ENCODE assay signal across 7 mouse cellular contexts in genomic region chr5:28118531-28118925, GRCm38 (mm10). TPM values are rescaled to one million over a fixed set of nuclear protein-coding genes. Genes with fewer than 3 reads are reported as not detected.
DNase-seq lines count a peak whose midpoint lies in the region; ATAC-seq and TF ChIP-seq lines count a peak whose summit lies in the region.

No protein-coding gene starts in this region.

- no peak for TF ChIP-seq EP300 in lung, postnatal 0 days (IDR thresholded peaks at IDR 0.05)

- WGBS in lung, postnatal 0 days: under 1% methylated on average over 17 of the region's 19 CpGs
- WGBS in forebrain, embryonic 14.5 days: under 1% methylated on average over 19 of the region's 19 CpGs
- WGBS in limb, embryonic 14.5 days: 2% methylated on average over 16 of the region's 19 CpGs
- WGBS in stomach, embryonic 16.5 days: under 1% methylated on average over 19 of the region's 19 CpGs

- peak overlapping the region; percentile 44 for H3K4me2 ChIP-seq in lung, postnatal 0 days (replicated peaks; ENCODE audit: low read depth, low read length)
- H3K4me2 ChIP-seq in forebrain, embryonic 14.5 days (ENCODE audit: low read length): peak overlapping the region; percentile 20; the same call in 1 of the 2 replicates
- H3K4me2 ChIP-seq in limb, embryonic 14.5 days (replicated peaks; ENCODE audit: low read depth, low read length, severe bottlenecking): peak overlapping the region; percentile 24; the same call in 1 of the 2 replicates
- peak overlapping the region; percentile 42 for H3K4me2 ChIP-seq in stomach, embryonic 16.5 days (ENCODE audit: low read depth, low read length)

- no peaks in the 10 kb centered on the region for H3K9me3 ChIP-seq in lung, postnatal 0 days (ENCODE audit: low read length)
- no peaks in the 10 kb centered on the region for H3K9me3 ChIP-seq in forebrain, embryonic 14.5 days (replicated peaks; ENCODE audit: control insufficient read depth, low read length)
- no peaks in the 10 kb centered on the region for H3K9me3 ChIP-seq in limb, embryonic 14.5 days (ENCODE audit: control insufficient read depth, low read length)
- H3K9me3 ChIP-seq in stomach, embryonic 16.5 days (replicated peaks; ENCODE audit: control insufficient read depth, low read length): no peaks in the 10 kb centered on the region

- no peak for TF ChIP-seq POLR2A in limb, embryonic 14.5 days (IDR thresholded peaks at IDR 0.05; ENCODE audit: borderline replicate concordance, extremely low read depth, insufficient read depth, insufficient read length)

- H3K27ac ChIP-seq in lung, postnatal 0 days (ENCODE audit: low read length): no peak overlapping the region
- no peak overlapping the region for H3K27ac ChIP-seq in forebrain, embryonic 14.5 days (ENCODE audit: low read depth, low read length)
- no peak overlapping the region for H3K27ac ChIP-seq in limb, embryonic 14.5 days (replicated peaks; ENCODE audit: low read depth, low read length)
- no peak overlapping the region for H3K27ac ChIP-seq in stomach, embryonic 16.5 days (ENCODE audit: low read length)

- H3K9ac ChIP-seq in lung, postnatal 0 days (replicated peaks; ENCODE audit: low read depth): no peak overlapping the region
- no peak overlapping the region for H3K9ac ChIP-seq in forebrain, embryonic 14.5 days (ENCODE audit: low read length)
- H3K9ac ChIP-seq in limb, embryonic 14.5 days (ENCODE audit: low read depth, low read length, severe bottlenecking): no peak overlapping the region
- no peak overlapping the region for H3K9ac ChIP-seq in stomach, embryonic 16.5 days (ENCODE audit: low read length)

- TF ChIP-seq CTCF in lung, postnatal 0 days (IDR thresholded peaks at IDR 0.05): no peak

- no peak for ATAC-seq in lung, postnatal 0 days
- no peak for ATAC-seq in forebrain, embryonic 14.5 days
- no peak for ATAC-seq in limb, embryonic 14.5 days (ENCODE audit: low FRiP score, low read depth)
- no peak for ATAC-seq in stomach, embryonic 16.5 days (ENCODE audit: insufficient read depth, low FRiP score)

- H3K27me3 ChIP-seq in lung, postnatal 0 days (replicated peaks; ENCODE audit: insufficient read depth, low read length): peaks cover 50% of the 10 kb centered on the region
- H3K27me3 ChIP-seq in forebrain, embryonic 14.5 days (replicated peaks; ENCODE audit: control insufficient read depth, insufficient read depth, low read length): peaks cover 68% of the 10 kb centered on the region
- H3K27me3 ChIP-seq in limb, embryonic 14.5 days (ENCODE audit: control insufficient read depth, insufficient read depth, low read length): peaks cover 65% of the 10 kb centered on the region
- peaks cover 61% of the 10 kb centered on the region for H3K27me3 ChIP-seq in stomach, embryonic 16.5 days (ENCODE audit: control insufficient read depth, insufficient read depth, low read length)

- H3K36me3 ChIP-seq in lung, postnatal 0 days (ENCODE audit: insufficient read depth, low read length): no peaks in the 10 kb centered on the region
- no peaks in the 10 kb centered on the region for H3K36me3 ChIP-seq in forebrain, embryonic 14.5 days (ENCODE audit: control insufficient read depth, insufficient read depth, low read length)
- H3K36me3 ChIP-seq in limb, embryonic 14.5 days (ENCODE audit: control insufficient read depth, insufficient read depth, low read length): no peaks in the 10 kb centered on the region
- no peaks in the 10 kb centered on the region for H3K36me3 ChIP-seq in stomach, embryonic 16.5 days (ENCODE audit: control insufficient read depth, insufficient read depth, low read length)

- DNase-seq in lung, postnatal 0 days (ENCODE audit: low spot score): no peak
- DNase-seq in lung, adult 18-20 months: no peak
- DNase-seq in forebrain, embryonic 14.5 days (ENCODE audit: low spot score): no peak
- DNase-seq in limb, embryonic 14.5 days (ENCODE audit: low spot score): no peak
- DNase-seq in frontal cortex, postnatal 25 days (ENCODE audit: low spot score in 2 of 2): no peak
- DNase-seq in c-Kit-positive CD71-positive TER-119-positive erythroid progenitor cells, embryonic 14.5 days (ENCODE audit: low spot score): no peak

- peaks cover 4% of the 10 kb centered on the region; the same call in 1 of the 2 replicates for H3K4me1 ChIP-seq in lung, postnatal 0 days (ENCODE audit: insufficient read depth, low read depth, low read length)
- H3K4me1 ChIP-seq in forebrain, embryonic 14.5 days (ENCODE audit: control insufficient read depth, insufficient read depth, low read length): no peaks in the 10 kb centered on the region
- no peaks in the 10 kb centered on the region for H3K4me1 ChIP-seq in limb, embryonic 14.5 days (ENCODE audit: control insufficient read depth, insufficient read depth, low read length)
- no peaks in the 10 kb centered on the region for H3K4me1 ChIP-seq in stomach, embryonic 16.5 days (ENCODE audit: control insufficient read depth, insufficient read depth, low read length)

- H3K4me3 ChIP-seq in lung, postnatal 0 days (ENCODE audit: low read depth, low read length): peak overlapping the region; percentile 23; the same call in 1 of the 2 replicates
- no peak overlapping the region; the same call in 1 of the 2 replicates for H3K4me3 ChIP-seq in forebrain, embryonic 14.5 days (ENCODE audit: low read depth, low read length)
- H3K4me3 ChIP-seq in limb, embryonic 14.5 days (replicated peaks; ENCODE audit: low read length): peak overlapping the region; percentile 22
- H3K4me3 ChIP-seq in stomach, embryonic 16.5 days (replicated peaks; ENCODE audit: low read length): peak overlapping the region; percentile 36

RNA-seq across cellular contexts. Expression of gene En2, which starts 47.0 kb away (rescaled TPM):
- polyA plus RNA-seq in lung, postnatal 0 days (2015; fragmentation: Nextera tagmentation; extraction: Ambion mirVana): not detected in 2 replicates
- polyA plus RNA-seq in forebrain, embryonic 14.5 days (2014; fragmentation: Nextera tagmentation; extraction: Ambion mirVana): not detected in 2 replicates
- polyA plus RNA-seq in limb, embryonic 14.5 days (2012; rRNA removed): 0.03 and 0.06 TPM in 2 replicates
- polyA plus RNA-seq in limb, embryonic 14.5 days (2014; fragmentation: Nextera tagmentation; extraction: Ambion mirVana): not detected in 2 replicates
- not detected in 2 replicates for polyA plus RNA-seq in stomach, embryonic 16.5 days (2015; fragmentation: Nextera tagmentation; extraction: Ambion mirVana)

RNA-seq across cellular contexts. Expression of gene Insig1, which starts 47.4 kb away (rescaled TPM):
- polyA plus RNA-seq in lung, postnatal 0 days (2015; fragmentation: Nextera tagmentation; extraction: Ambion mirVana): 109 and 122 TPM in 2 replicates
- 81.8 and 85.6 TPM in 2 replicates for polyA plus RNA-seq in forebrain, embryonic 14.5 days (2014; fragmentation: Nextera tagmentation; extraction: Ambion mirVana)
- polyA plus RNA-seq in limb, embryonic 14.5 days (2012; rRNA removed): 48.7 and 54.9 TPM in 2 replicates
- 47.4 and 61.6 TPM in 2 replicates for polyA plus RNA-seq in limb, embryonic 14.5 days (2014; fragmentation: Nextera tagmentation; extraction: Ambion mirVana)
- 102 and 103 TPM in 2 replicates for polyA plus RNA-seq in stomach, embryonic 16.5 days (2015; fragmentation: Nextera tagmentation; extraction: Ambion mirVana)
